Mouse (Mus musculus): ENCODE measurements around the gene Anxa6.

Anxa6 gene

DNA sequence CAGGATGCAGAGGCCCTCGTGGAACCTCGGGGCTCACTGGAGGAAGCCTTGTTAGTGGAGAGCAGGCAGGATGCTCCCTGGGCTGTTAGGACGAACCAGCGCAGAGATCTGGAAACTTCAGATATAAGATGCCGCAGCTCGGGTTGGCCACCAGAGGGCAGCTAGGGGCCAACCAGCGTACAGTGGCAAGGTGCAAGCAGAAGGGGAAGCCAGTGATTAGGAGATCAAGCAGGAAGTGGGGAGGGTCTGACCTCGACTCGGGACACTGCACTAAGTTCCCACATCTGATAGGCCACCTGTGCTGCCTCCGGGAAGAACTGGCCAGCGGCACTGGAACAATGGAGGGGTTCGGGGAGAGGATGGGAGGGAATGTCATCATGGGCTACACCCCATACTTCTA, 35.0 kb downstream of the Anxa6 start:
- DNase-seq (ENCODE audit: low spot score in 2 of 2) = peak in 1 of 2 experiments; percentile 61

- no peak for DNase-seq (ENCODE audit: low spot score in 2 of 2)
Observed at GRCm38 (mm10) chr11:54996176-54996575, 37.1 kb downstream of the Anxa6 start.

- no peak for DNase-seq (ENCODE audit: low spot score in 2 of 2)
Observed at GRCm38 (mm10) chr11:54989920-54990319, 43.3 kb downstream of the Anxa6 start.

GRCm38 (mm10) chr11:54988754-54989349, 44.4 kb downstream of the Anxa6 start:
- no peak for DNase-seq (ENCODE audit: low spot score in 2 of 2)

DNA sequence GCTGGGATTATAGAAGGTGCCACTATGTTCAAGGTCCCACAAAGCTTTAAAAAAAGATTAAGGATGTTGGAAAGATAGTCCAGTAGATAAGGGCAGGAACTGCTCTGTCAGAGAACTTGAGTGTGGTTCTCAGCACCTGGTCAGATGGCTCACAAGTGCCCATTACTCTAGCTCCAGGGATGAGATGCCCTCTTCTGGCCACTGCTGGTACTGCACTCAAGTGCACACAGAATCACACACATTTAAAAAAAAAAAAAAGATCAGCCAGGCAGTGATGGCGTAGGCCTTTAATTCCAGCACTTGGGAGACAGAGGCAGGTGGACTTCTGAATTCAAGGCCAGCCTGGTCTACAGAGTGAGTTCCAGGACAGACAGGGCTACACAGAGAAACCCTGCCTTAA, 45.3 kb downstream of the Anxa6 start:
- DNase-seq (ENCODE audit: low spot score in 2 of 2) = no peak

DNA sequence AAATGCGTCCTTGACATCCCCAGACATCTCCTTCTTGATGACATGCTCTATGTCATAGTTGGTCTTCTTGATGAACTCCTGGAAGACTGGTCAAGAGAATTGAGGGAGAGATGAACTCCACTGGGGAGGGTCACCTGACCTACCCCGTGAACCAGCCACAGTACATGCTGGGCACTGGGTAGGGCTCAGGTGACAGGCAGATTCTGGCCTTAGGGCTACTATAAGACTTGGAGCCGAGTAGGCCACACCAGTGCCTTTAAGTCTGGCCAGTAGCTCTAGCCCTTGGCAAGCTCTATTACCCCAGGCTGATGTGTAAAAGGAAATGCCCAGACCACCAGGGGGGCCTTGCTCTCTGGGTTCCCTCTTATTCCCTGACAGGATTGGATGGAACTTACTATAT, 48.2 kb downstream of the Anxa6 start:
- no peak for DNase-seq (ENCODE audit: low spot score in 2 of 2)

GRCm38 (mm10) chr11:54984581-54984980, 48.7 kb downstream of the Anxa6 start:
- DNase-seq (ENCODE audit: low spot score in 2 of 2) = no peak

DNA sequence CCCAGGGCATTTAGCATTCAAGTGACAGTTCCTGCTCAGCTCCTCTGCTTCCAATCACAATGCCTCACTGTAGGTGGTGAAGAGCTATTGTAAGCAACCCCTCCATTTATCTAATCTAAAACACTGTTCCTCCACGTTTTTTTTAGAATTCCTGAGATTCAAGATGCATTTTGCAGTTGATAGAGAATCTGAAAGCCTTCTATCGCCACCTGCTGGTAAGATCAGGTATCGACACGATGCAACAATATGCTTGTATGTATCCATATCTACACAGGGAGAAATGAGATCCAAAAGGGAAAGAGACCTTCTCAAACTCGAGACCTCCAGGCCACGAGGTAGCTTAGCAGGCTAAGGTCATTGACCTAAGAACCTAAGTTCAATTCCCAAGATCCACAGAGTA, 49.2 kb downstream of the Anxa6 start:
- peak; percentile 80 to 92 for DNase-seq (ENCODE audit: low spot score in 2 of 2)

GRCm38 (mm10) chr11:54982520-54982919, 50.7 kb downstream of the Anxa6 start:
- DNase-seq (ENCODE audit: low spot score in 2 of 2) = no peak

DNA sequence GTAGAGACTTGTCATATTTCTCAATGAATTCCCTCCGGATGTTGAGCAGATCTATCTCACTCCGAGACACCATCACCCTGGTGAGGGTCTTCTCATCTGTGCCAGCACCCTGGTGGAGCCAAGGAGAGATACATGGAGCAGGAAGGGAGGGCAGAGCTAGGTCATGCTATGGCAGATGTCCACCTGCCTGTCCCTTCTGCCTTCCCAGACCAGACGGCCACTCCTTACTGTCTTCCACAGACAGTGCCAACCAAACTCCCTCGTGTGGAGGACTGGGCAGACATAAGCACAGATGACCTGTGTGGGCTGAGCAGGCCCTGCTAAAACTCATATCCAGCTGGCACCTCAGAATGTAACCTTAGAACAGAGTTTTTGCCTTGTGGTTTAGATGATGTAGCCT, 51.6 kb downstream of the Anxa6 start:
- no peak for DNase-seq (ENCODE audit: low spot score in 2 of 2)

GRCm38 (mm10) chr11:54977385-54977937, 55.8 kb downstream of the Anxa6 start:
- DNase-seq (ENCODE audit: low spot score in 2 of 2) = no peak

- DNase-seq (ENCODE audit: low spot score in 2 of 2) = no peak
Observed at GRCm38 (mm10) chr11:54976351-54976750, 56.9 kb downstream of the Anxa6 start.

DNA sequence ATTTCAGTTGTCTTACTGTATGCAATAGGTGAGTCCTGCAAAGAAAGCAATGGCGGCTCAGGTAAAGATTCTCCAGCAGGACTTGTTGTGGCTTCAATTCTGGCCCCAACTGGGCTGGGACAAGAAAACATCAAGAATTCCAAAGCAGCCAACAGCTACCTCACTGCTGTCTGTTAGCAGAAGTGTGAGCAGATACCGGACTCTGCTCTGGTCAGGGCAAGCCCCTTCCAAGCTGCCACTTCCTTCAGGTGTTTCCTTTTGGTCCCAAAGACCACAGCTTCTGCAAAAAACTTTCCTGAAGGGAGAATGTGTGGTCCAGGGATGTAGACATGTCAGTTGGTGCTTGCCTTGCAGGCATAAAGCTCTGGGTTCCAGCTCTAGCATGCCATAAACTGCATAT, 57.5 kb downstream of the Anxa6 start:
- DNase-seq (ENCODE audit: low spot score in 2 of 2) = no peak

DNA sequence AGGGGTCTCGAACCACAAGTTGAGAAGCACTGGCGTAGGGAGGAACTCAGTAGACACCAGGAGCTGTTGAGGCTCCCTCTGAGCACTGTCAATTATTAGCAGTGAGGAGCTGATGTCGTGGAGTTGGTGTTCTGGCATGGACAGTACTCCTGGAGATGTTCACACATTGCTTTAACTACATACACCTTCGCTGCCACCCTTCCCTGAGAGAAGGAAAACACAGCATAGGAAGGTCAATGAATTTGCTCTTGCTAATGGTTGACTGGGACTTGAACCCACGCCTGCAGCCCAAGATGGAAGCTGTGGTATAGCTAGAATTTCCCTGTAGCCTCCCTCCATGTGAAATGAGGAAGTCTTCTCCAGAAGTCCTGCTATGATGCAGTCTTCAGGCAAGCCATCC, 57.9 kb downstream of the Anxa6 start:
- DNase-seq (ENCODE audit: low spot score in 2 of 2) = no peak

GRCm38 (mm10) chr11:54974639-54975038, 58.6 kb downstream of the Anxa6 start:
- no peak for DNase-seq (ENCODE audit: low spot score in 2 of 2)

DNA sequence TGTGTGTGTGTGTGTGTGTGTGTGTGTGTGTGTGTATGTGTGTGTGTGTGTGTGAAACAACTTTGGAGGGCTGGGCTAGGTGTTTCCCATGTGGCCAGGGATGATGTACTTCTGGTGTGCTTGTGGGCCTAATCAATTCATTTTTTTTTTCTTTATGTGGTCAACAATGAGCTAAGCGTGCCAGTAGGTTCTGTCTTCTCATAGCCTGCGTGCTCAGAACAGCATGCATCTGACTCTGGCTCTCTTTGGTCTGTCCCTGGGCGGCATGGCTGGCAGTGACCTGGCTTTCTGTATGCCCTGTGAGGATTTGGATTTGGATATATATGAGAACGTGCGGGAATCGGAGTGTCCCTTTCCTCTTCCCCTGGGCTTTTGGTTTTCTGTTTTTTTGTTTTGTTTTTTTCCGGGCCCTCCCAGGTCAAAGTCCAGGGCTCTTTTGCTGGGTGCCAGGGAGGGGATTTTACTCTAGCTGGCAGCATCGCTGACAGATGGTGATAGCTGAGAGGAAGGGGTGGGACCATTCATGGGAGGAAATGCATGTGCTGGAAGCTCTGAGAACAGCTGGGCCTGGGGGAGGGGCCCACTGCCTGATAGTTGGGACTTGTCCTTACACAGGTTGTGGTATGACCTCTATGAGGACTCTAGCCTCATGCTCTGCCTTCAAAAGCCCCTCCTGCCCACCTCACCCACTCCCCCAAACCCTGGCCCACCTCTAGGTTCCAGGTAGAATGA, 59.6 kb downstream of the Anxa6 start:
- no peak for DNase-seq (ENCODE audit: low spot score in 2 of 2)

DNA sequence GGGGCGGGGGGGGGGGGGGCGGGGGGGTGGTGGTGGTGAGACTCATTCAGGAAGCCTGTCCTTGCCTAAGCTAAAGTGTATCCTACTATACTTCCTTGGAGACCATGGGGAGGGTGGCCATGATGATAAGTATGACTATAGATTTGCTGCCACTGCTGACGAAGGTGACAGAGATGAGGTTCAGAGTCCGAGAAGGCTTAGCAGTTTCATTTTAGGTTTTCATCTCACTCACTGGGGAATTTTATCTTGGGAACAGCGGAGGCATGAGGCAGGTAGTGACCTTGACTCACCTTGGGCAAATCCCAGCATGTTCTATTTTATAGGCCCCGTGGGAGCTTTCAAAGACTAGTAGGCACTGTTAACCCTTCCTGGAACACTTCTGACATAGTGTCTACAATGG, 60.5 kb downstream of the Anxa6 start:
- DNase-seq (ENCODE audit: low spot score in 2 of 2) = no peak

DNA sequence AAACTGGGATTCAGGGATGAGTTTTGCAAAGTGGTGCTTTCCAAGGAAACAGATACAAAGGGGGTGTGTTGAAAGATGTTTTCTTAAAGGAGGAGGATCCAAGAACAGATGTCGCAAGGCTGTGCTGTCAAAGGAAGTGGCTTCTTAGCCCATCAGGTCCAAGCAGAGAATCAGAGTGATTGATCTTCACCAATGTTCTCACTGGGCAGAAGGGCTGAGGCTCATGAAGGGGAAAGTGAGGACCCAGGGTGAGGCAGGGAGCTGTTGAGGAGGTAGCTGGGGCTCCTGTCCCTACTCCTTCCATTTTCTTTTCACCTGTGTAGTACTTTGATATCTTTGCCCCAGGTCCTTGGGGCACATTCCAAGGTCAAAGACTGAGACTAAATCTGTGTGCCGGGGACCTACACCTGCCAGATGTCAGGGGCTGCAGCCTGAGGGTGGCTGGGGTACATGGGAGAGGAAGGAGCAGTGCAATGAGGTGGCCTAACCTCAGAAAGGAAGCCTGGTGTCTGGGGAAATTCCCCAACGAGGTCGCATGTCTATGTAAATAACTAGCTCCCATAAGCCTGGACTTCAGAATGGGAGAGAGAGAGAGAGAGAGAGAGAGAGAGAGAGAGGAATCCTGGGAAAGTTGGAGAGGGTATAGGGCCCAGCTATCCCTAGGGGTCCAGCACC, 61.1 kb downstream of the Anxa6 start:
- DNase-seq (ENCODE audit: low spot score in 2 of 2) = no peak

DNA sequence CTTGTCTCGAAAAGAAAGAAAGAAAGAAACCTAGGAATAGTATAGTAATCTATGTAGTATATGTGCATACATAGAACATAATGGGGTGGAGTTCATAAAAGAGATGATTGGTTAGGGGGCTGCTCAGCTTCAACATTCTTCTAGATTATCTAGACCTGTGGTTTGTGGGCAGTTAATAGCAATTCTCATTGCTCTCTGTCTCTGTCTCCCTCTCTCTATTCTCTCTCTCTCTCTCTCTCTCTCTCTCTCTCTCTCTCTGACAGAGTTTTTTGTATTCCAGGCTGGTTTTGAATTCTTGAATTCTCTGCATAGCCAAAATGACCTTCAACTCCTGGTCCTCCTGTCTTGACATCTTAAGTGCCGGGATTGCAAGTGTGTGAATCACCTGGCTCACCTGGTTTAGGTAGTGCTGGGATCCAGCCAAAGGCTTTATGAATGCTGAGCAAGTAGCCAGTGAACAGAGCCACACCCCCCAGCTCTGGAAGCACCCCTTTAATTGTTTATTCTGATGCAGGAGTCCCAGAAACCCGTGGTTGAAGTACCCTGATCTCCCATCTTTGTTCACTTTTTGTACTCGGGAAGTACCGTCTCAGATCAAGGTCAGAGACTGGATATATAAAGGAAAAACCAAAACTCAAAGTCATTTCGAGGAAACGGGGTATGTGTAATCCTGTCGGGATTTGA, 61.7 kb downstream of the Anxa6 start:
- no peak for DNase-seq (ENCODE audit: low spot score in 2 of 2)

GRCm38 (mm10) chr11:54965234-54965633, 68.0 kb downstream of the Anxa6 start:
- DNase-seq (ENCODE audit: low spot score in 2 of 2) = no peak

GRCm38 (mm10) chr11:54962810-54963209, 70.4 kb downstream of the Anxa6 start, which contains the start of gene Tnip1:
Tnip1 (minus strand) TSS chr11:54962917.
- DNase-seq (ENCODE audit: low spot score in 2 of 2) = no peak

DNA sequence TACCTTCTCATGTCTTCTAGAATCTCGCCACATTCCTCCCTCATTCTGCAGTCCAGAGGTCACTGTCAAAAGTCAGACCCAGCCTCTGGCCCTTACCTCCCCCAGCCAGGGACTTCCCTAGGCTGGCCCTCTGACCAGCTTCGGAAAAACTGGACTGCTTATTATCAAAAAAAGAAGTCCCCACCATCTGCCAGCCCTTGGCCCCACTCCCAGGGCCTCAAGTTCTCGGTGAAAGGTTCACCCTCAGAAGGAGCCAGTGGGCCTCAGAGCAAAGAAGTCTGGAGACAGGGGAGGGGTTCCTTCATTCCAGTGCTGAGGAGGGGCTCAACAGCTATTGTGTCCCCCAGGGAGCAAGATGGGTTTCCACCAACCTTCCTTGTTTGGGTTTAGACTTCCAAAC, 71.3 kb downstream of the Anxa6 start:
- DNase-seq (ENCODE audit: low spot score in 2 of 2) = no peak

All from frontal cortex, postnatal 36 days (tissue).